Mouse (Mus musculus): ENCODE data around the gene Gm10912.
"Not testable (repeated sequence)": the region's sequence is repeated elsewhere in the genome, so short reads cannot be mapped to it uniquely, and the experiment has no call there.

Gm10912 gene

GRCm38 (mm10) chr2:104068450-104068849 is 2.8 kb downstream of the Gm10912 start, which contains the start of gene Gm10799:
Gm10799 (minus strand) TSS chr2:104068550.
- DNase-seq (ENCODE audit: low spot score) = not testable (repeated sequence)

- peak; percentile 36 for DNase-seq (ENCODE audit: low spot score)
These were observed 4.1 kb downstream of the Gm10912 start, which contains the start of gene Cd59b for GRCm38 (mm10) chr2:104069704-104070185. Cd59b (plus strand) TSS chr2:104069849.

- DNase-seq (ENCODE audit: low spot score) = not testable (repeated sequence)
These were observed 12.7 kb downstream of the Gm10912 start for GRCm38 (mm10) chr2:104078285-104078684.

GRCm38 (mm10) chr2:104081436-104082050 is 15.9 kb downstream of the Gm10912 start:
- DNase-seq (ENCODE audit: low spot score) = not testable (repeated sequence)

GRCm38 (mm10) chr2:104082474-104082873 is 16.8 kb downstream of the Gm10912 start:
- no peak for DNase-seq (ENCODE audit: low spot score)

GRCm38 (mm10) chr2:104084027-104084426 is 18.4 kb downstream of the Gm10912 start:
- not testable (repeated sequence) for DNase-seq (ENCODE audit: low spot score)

- not testable (repeated sequence) for DNase-seq (ENCODE audit: low spot score)
These were observed 21.9 kb downstream of the Gm10912 start for GRCm38 (mm10) chr2:104087562-104087961.

GRCm38 (mm10) chr2:104093305-104093704 is 27.7 kb downstream of the Gm10912 start:
- no peak for DNase-seq (ENCODE audit: low spot score)

- DNase-seq (ENCODE audit: low spot score) = peak; percentile 76
These were observed 30.2 kb downstream of the Gm10912 start, which contains the start of gene Cd59a for GRCm38 (mm10) chr2:104095741-104096213. Cd59a (plus strand) TSS chr2:104095801.

GRCm38 (mm10) chr2:104096256-104096655 is 30.6 kb downstream of the Gm10912 start:
- DNase-seq (ENCODE audit: low spot score) = no peak

GRCm38 (mm10) chr2:104096796-104097195 is 31.2 kb downstream of the Gm10912 start:
- DNase-seq (ENCODE audit: low spot score) = not testable (repeated sequence)

- not testable (repeated sequence) for DNase-seq (ENCODE audit: low spot score)
These were observed 31.8 kb downstream of the Gm10912 start for GRCm38 (mm10) chr2:104097396-104097795.

- no peak for DNase-seq (ENCODE audit: low spot score)
These were observed 33.1 kb downstream of the Gm10912 start for GRCm38 (mm10) chr2:104098529-104099230.

- DNase-seq (ENCODE audit: low spot score) = no peak
These were observed 33.6 kb downstream of the Gm10912 start for GRCm38 (mm10) chr2:104099231-104099585.

- DNase-seq (ENCODE audit: low spot score) = no peak
These were observed 34.3 kb downstream of the Gm10912 start for GRCm38 (mm10) chr2:104099946-104100345.

- no peak for DNase-seq (ENCODE audit: low spot score)
These were observed 39.2 kb downstream of the Gm10912 start for GRCm38 (mm10) chr2:104104800-104105199.

GRCm38 (mm10) chr2:104109021-104109420 is 43.4 kb downstream of the Gm10912 start:
- DNase-seq (ENCODE audit: low spot score) = not testable (repeated sequence)

- no peak for DNase-seq (ENCODE audit: low spot score)
These were observed 43.9 kb downstream of the Gm10912 start for GRCm38 (mm10) chr2:104109528-104109927.

- DNase-seq (ENCODE audit: low spot score) = no peak
These were observed 44.4 kb downstream of the Gm10912 start for GRCm38 (mm10) chr2:104110031-104110430.

GRCm38 (mm10) chr2:104111170-104111797 is 45.7 kb downstream of the Gm10912 start:
- not testable (repeated sequence) for DNase-seq (ENCODE audit: low spot score)

- DNase-seq (ENCODE audit: low spot score) = not testable (repeated sequence)
These were observed 47.9 kb downstream of the Gm10912 start for GRCm38 (mm10) chr2:104113563-104113962.

- DNase-seq (ENCODE audit: low spot score) = no peak
These were observed 49.3 kb downstream of the Gm10912 start for GRCm38 (mm10) chr2:104114898-104115297.
